In the genomic region with DNA sequence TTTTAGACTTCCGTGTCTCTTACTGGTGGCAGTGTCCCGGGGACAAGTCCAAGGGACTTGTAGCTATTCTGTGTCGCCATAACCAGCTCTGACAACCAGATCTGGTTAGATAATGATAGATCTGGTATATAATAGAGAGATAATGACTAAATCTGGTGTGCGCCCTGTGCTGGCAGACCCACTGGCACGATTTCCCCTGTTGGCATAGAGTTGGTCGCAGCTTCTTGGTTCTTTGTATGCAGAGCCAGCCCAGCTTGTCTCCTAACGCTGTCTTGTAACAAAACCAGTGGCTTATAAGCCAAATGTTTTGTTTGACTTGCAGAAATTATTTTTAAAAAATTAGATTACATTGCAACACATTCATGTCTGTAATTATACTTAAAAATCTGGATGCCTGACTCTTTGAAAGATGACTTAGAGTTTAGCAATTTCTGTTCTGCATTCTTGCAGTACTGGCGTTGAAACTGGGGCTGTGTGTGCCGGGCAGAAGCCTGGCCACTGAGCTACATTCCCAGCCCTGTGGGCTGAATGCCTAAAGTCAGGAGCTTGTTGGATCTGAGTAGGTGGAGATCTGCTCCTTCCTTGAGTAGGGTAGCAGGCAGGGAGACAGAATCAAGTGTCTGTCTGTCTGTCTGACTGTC, we compare ENCODE assay signal across 12 mouse cellular contexts. TPM values are rescaled to one million over a fixed set of nuclear protein-coding genes. Genes with fewer than 3 reads are reported as not detected.
A peak's percentile ranks its signal among the peaks of the same experiment; 100 is the strongest.
DNase-seq lines count a peak whose midpoint lies in the region; ATAC-seq lines count a peak whose summit lies in the region.
"Had no signal": no experiment of that assay in that cellular context is flagged by ENCODE, and none has a peak within 500 bp of the region (broad histone marks: within the 10 kb centered on the region; RNA-seq: fewer than 3 reads in every experiment).

No protein-coding gene starts in this region.

- no peaks in the 10 kb centered on the region for H3K27me3 ChIP-seq in forebrain, embryonic 13.5 days
- H3K27me3 ChIP-seq in forebrain, embryonic 12.5 days = no peaks in the 10 kb centered on the region
- no peaks in the 10 kb centered on the region for H3K27me3 ChIP-seq in neural tube, embryonic 15.5 days (replicated peaks)
- H3K27me3 ChIP-seq in midbrain, embryonic 15.5 days (replicated peaks) = no peaks in the 10 kb centered on the region
- H3K27me3 ChIP-seq: kidney, embryonic 15.5 days had no signal

- H3K36me3 ChIP-seq in forebrain, embryonic 13.5 days (ENCODE audit: poor library complexity, severe bottlenecking) = no peaks in the 10 kb centered on the region
- H3K36me3 ChIP-seq in forebrain, embryonic 12.5 days (replicated peaks) = no peaks in the 10 kb centered on the region; the same call in 1 of the 2 replicates
- H3K36me3 ChIP-seq in neural tube, embryonic 15.5 days = no peaks in the 10 kb centered on the region
- H3K36me3 ChIP-seq in midbrain, embryonic 15.5 days (replicated peaks) = no peaks in the 10 kb centered on the region

- no peak for DNase-seq in neural tube, embryonic 10.5 days (ENCODE audit: extremely low spot score, low spot score)
- DNase-seq in heart, postnatal 14 days = peak; percentile 21 to 50
- DNase-seq in kidney, adult 11 months = no peak
- no peak for DNase-seq in ovary, postnatal 14 days (ENCODE audit: low spot score)
- DNase-seq: adrenal gland, adult 2 months had no signal

- ATAC-seq in forebrain, embryonic 13.5 days = peak; percentile 30; the same call in 1 of the 2 replicates
- no peak for ATAC-seq in forebrain, embryonic 12.5 days (ENCODE audit: low FRiP score)
- 0 out of 2 replicates have a peak, but pooled peaks have one; percentile 65 for ATAC-seq in neural tube, embryonic 15.5 days (ENCODE audit: low FRiP score)
- ATAC-seq in midbrain, embryonic 15.5 days (replicated peaks) = no peak

- H3K27ac ChIP-seq in forebrain, embryonic 13.5 days = peak overlapping the region; percentile 2; the same call in 1 of the 2 replicates
- H3K27ac ChIP-seq in forebrain, embryonic 12.5 days = no peak overlapping the region
- peak overlapping the region; percentile 58; the same call in 1 of the 2 replicates for H3K27ac ChIP-seq in neural tube, embryonic 15.5 days (replicated peaks)
- peak overlapping the region; percentile 17; the same call in 1 of the 2 replicates for H3K27ac ChIP-seq in midbrain, embryonic 15.5 days
- H3K27ac ChIP-seq: kidney, embryonic 15.5 days had no signal

- no peak overlapping the region for H3K9ac ChIP-seq in forebrain, embryonic 13.5 days
- no peak overlapping the region for H3K9ac ChIP-seq in forebrain, embryonic 12.5 days
- no peak overlapping the region for H3K9ac ChIP-seq in neural tube, embryonic 15.5 days (replicated peaks)
- H3K9ac ChIP-seq in midbrain, embryonic 15.5 days = no peak overlapping the region
- H3K9ac ChIP-seq: kidney, embryonic 15.5 days had no signal

- H3K4me2 ChIP-seq in forebrain, embryonic 13.5 days = no peak overlapping the region
- no peak overlapping the region for H3K4me2 ChIP-seq in forebrain, embryonic 12.5 days
- H3K4me2 ChIP-seq in neural tube, embryonic 15.5 days = no peak overlapping the region
- no peak overlapping the region for H3K4me2 ChIP-seq in midbrain, embryonic 15.5 days
- H3K4me2 ChIP-seq: kidney, embryonic 15.5 days had no signal

- no peak overlapping the region for H3K4me3 ChIP-seq in forebrain, embryonic 13.5 days
- no peak overlapping the region for H3K4me3 ChIP-seq in forebrain, embryonic 12.5 days (replicated peaks)
- no peak overlapping the region for H3K4me3 ChIP-seq in neural tube, embryonic 15.5 days (replicated peaks)
- H3K4me3 ChIP-seq in midbrain, embryonic 15.5 days = no peak overlapping the region
- H3K4me3 ChIP-seq: kidney, embryonic 15.5 days had no signal

- intact Hi-C loops in heart, postnatal 14 days (cut with DNase I) = loop anchor here (10.0 kb wide), 2 partner anchors 210 to 340 kb away; no protein-coding TSS in a partner anchor

- WGBS in forebrain, embryonic 13.5 days = 82% methylated on average over 9 of the region's 9 CpGs
- WGBS in forebrain, embryonic 12.5 days = 94% methylated on average over 9 of the region's 9 CpGs
- 84% methylated on average over 9 of the region's 9 CpGs for WGBS in neural tube, embryonic 15.5 days
- 76% methylated on average over 9 of the region's 9 CpGs for WGBS in midbrain, embryonic 15.5 days

- H3K4me1 ChIP-seq in forebrain, embryonic 13.5 days = peaks cover 5% of the 10 kb centered on the region; the same call in 1 of the 2 replicates
- no peaks in the 10 kb centered on the region for H3K4me1 ChIP-seq in forebrain, embryonic 12.5 days
- peaks cover 4% of the 10 kb centered on the region; the same call in 1 of the 2 replicates for H3K4me1 ChIP-seq in neural tube, embryonic 15.5 days
- H3K4me1 ChIP-seq in midbrain, embryonic 15.5 days = no peaks in the 10 kb centered on the region
- H3K4me1 ChIP-seq: kidney, embryonic 15.5 days had no signal

- H3K9me3 ChIP-seq in forebrain, embryonic 13.5 days (replicated peaks) = no peaks in the 10 kb centered on the region
- H3K9me3 ChIP-seq in forebrain, embryonic 12.5 days = no peaks in the 10 kb centered on the region
- H3K9me3 ChIP-seq in neural tube, embryonic 15.5 days (replicated peaks) = no peaks in the 10 kb centered on the region
- H3K9me3 ChIP-seq in midbrain, embryonic 15.5 days = no peaks in the 10 kb centered on the region
- H3K9me3 ChIP-seq: kidney, embryonic 15.5 days had no signal

RNA-seq across cellular contexts. Expression of a gene that starts 9.3 kb away (rescaled TPM):
- polyA plus RNA-seq in forebrain, embryonic 13.5 days (2015; fragmentation: Nextera tagmentation; extraction: Ambion mirVana) = 48.0 and 53.6 TPM in 2 replicates
- 64.0 and 67.6 TPM in 2 replicates for polyA plus RNA-seq in forebrain, embryonic 12.5 days (2016; fragmentation: Nextera tagmentation; extraction: Ambion mirVana)
- 29.3 and 43.5 TPM in 2 replicates for polyA plus RNA-seq in neural tube, embryonic 15.5 days (2015; fragmentation: Nextera tagmentation; extraction: Ambion mirVana)
- 10 to 100 TPM; 29.4 to 29.7 TPM for total RNA-seq in heart, postnatal 14 days (2021)
- polyA plus RNA-seq in midbrain, embryonic 15.5 days (2015; fragmentation: Nextera tagmentation; extraction: Ambion mirVana) = 30.7 and 31.2 TPM in 2 replicates

RNA-seq across cellular contexts. Expression of a gene that starts 17.9 kb away (rescaled TPM):
- not detected in 2 replicates for polyA plus RNA-seq in forebrain, embryonic 13.5 days (2015; fragmentation: Nextera tagmentation; extraction: Ambion mirVana)
- not detected in 2 replicates for polyA plus RNA-seq in forebrain, embryonic 12.5 days (2016; fragmentation: Nextera tagmentation; extraction: Ambion mirVana)
- polyA plus RNA-seq in neural tube, embryonic 15.5 days (2015; fragmentation: Nextera tagmentation; extraction: Ambion mirVana) = not detected in 2 replicates
- total RNA-seq in heart, postnatal 14 days (2021) = not detected
- polyA plus RNA-seq in midbrain, embryonic 15.5 days (2015; fragmentation: Nextera tagmentation; extraction: Ambion mirVana) = not detected in 2 replicates
- total RNA-seq: adrenal gland, adult 2 months had no signal
- polyA plus RNA-seq: adrenal gland, adult 2 months; kidney, embryonic 15.5 days; lung, embryonic 16.5 days; spleen, adult 2 months had no signal

Comparison
In these comparisons a context has a peak if more than half of its experiments do, and no peak if none do; other contexts are left out.
1. ATAC-seq: peak in forebrain, embryonic 13.5 days (single experiment) and neural tube, embryonic 15.5 days (single experiment); none in forebrain, embryonic 12.5 days (single experiment) and midbrain, embryonic 15.5 days (single experiment).
2. DNase-seq: peak in heart, postnatal 14 days (2 of 2); none in neural tube, embryonic 10.5 days (single experiment), kidney, adult 11 months (single experiment) and ovary, postnatal 14 days (single experiment).